Mouse (Mus musculus) embryonic facial prominence, embryonic 14.5 days (tissue): ENCODE data around the gene Ccdc177. TPM values are rescaled to one million over a fixed set of nuclear protein-coding genes. Genes with fewer than 3 reads are reported as not detected.
A peak's percentile ranks its signal among the peaks of the same experiment; 100 is the strongest.

Source experiments
- ATAC-seq: fragments of 200-750 bp; cut with Nextera tagmentation; 2 replicates; pipeline ENCODE4 v1.8.0; 2017; ENCODE audit warnings: low read depth, moderate number of reproducible peaks, moderate TSS enrichment
- DNase-seq: peaks from one replicate; pipeline ENCODE4 v3.0.0-alpha.2; 2015; ENCODE audit warnings: low spot score
- H3K27ac ChIP-seq: fragments of 300-500 bp; sonication (generic); replicated peaks from 2 replicates; pipeline ENCODE4 v1.5.1; 2014; ENCODE audit warnings: low read depth, mild to moderate bottlenecking, low read length, moderate library complexity
- H3K27me3 ChIP-seq: fragments of 300-500 bp; sonication (generic); replicated peaks from 2 replicates; pipeline ENCODE4 v1.6.1; 2014; ENCODE audit warnings: low read length; ENCODE audit not compliant: control insufficient read depth, insufficient read depth
- H3K36me3 ChIP-seq: fragments of 300-500 bp; sonication (generic); 2 replicates; pipeline ENCODE4 v1.6.1; 2014; ENCODE audit warnings: low read length, mixed read lengths; ENCODE audit not compliant: control insufficient read depth, insufficient read depth
- H3K4me1 ChIP-seq: fragments of 300-500 bp; sonication (generic); 2 replicates; pipeline ENCODE4 v1.6.1; 2014; ENCODE audit warnings: antibody characterized with exemption, low read length; ENCODE audit not compliant: control insufficient read depth, insufficient read depth
- H3K4me2 ChIP-seq: fragments of 300-500 bp; sonication (generic); 2 replicates; pipeline ENCODE4 v1.6.1; 2014; ENCODE audit warnings: low read depth, mild to moderate bottlenecking, low read length, moderate library complexity, mixed read lengths
- H3K4me3 ChIP-seq: fragments of 300-500 bp; sonication (generic); 2 replicates; pipeline ENCODE4 v1.5.1; 2014; ENCODE audit warnings: low read depth, mild to moderate bottlenecking, low read length
- H3K9ac ChIP-seq: fragments of 300-500 bp; sonication (generic); 2 replicates; pipeline ENCODE4 v1.6.1; 2014; ENCODE audit warnings: low read depth, mild to moderate bottlenecking, low read length, moderate library complexity, mixed read lengths
- H3K9me3 ChIP-seq: fragments of 300-500 bp; sonication (generic); 2 replicates; pipeline ENCODE4 v1.6.1; 2016; ENCODE audit warnings: low read length; ENCODE audit not compliant: control insufficient read depth
- WGBS: fragments of 180-500 bp; shearing (Covaris S2); extraction: QIAGEN DNeasy Blood & Tissue Kit; methylation state at CpG from one replicate; pipeline ENCODE4 v1.1.7; 2014; 5-methylcytosine and 5-hydroxymethylcytosine counted together
- polyA plus RNA-seq: library from polyadenylated mRNA; unstranded; fragments of >200 nt; fragmentation: Nextera tagmentation; extraction: Ambion mirVana; gene quantifications from 2 replicates; pipeline ENCODE4 v1.2.1, GENCODE M21; 2014

Ccdc177 gene
- 0.14 and 0.24 TPM in 2 replicates for polyA plus RNA-seq

GRCm38 (mm10) chr12:80760396-80760801 lies at the start of gene Ccdc177:
TSS of gene Ccdc177 (minus strand) at chr12:80760687.
- Histone ChIP-seq H3K27ac (no peak within 1 kb of the TSS; the same call in 1 of the 2 replicates), H3K4me2 (peak within 1 kb of the TSS; percentile 97), H3K9ac (peak within 1 kb of the TSS; percentile 66), H3K27me3 (peaks cover 53% of the 10 kb centered on the region), H3K9me3 (no peaks in the 10 kb centered on the region), H3K4me3 (peak within 1 kb of the TSS; percentile 60), H3K36me3 (no peaks in the 10 kb centered on the region), H3K4me1 (peaks cover 19% of the 10 kb centered on the region; the same call in 1 of the 2 replicates)
- under 1% methylated on average over 24 of the region's 24 CpGs for WGBS
- ATAC-seq = peak; percentile 38; the same call in 1 of the 2 replicates
- peak; percentile 86 for DNase-seq

- no peak overlapping the region for H3K27ac ChIP-seq
- whole genome bisulfite sequencing = 65% methylated on average over 2 of the region's 2 CpGs
- ATAC-seq (no peak), DNase-seq (no peak)
- peaks cover 10% of the 10 kb centered on the region for H3K4me1 ChIP-seq
- H3K9ac ChIP-seq = no peak overlapping the region
- no peaks in the 10 kb centered on the region for H3K27me3 ChIP-seq
- no peaks in the 10 kb centered on the region for H3K9me3 ChIP-seq
- no peaks in the 10 kb centered on the region for H3K36me3 ChIP-seq
- H3K4me3 ChIP-seq = no peak overlapping the region
- no peak overlapping the region for H3K4me2 ChIP-seq
These were observed 49.5 kb upstream of the Ccdc177 start for GRCm38 (mm10) chr12:80810005-80810404.

GRCm38 (mm10) chr12:80807451-80808085 lies 47.1 kb upstream of the Ccdc177 start:
- Histone ChIP-seq H3K4me2 (no peak overlapping the region), H3K9ac (no peak overlapping the region), H3K9me3 (no peaks in the 10 kb centered on the region), H3K27ac (no peak overlapping the region), H3K4me3 (no peak overlapping the region), H3K4me1 (peaks cover 10% of the 10 kb centered on the region), H3K27me3 (no peaks in the 10 kb centered on the region), H3K36me3 (no peaks in the 10 kb centered on the region)
- 39% methylated on average over 2 of the region's 2 CpGs for WGBS
- DNase-seq (no peak), ATAC-seq (0 out of 2 replicates have a peak, but pooled peaks have one; percentile 18)

GRCm38 (mm10) chr12:80804861-80805428 lies 44.5 kb upstream of the Ccdc177 start:
- H3K4me2 ChIP-seq = no peak overlapping the region
- 0 out of 2 replicates have a peak, but pooled peaks cover 3% of the 10 kb centered on the region for H3K4me1 ChIP-seq
- H3K9me3 ChIP-seq = no peaks in the 10 kb centered on the region
- no peak overlapping the region for H3K9ac ChIP-seq
- no peak for DNase-seq
- no peak for ATAC-seq
- no peak overlapping the region for H3K27ac ChIP-seq
- whole genome bisulfite sequencing = 93% methylated on average over 6 of the region's 6 CpGs
- no peaks in the 10 kb centered on the region for H3K27me3 ChIP-seq
- no peak overlapping the region for H3K4me3 ChIP-seq
- H3K36me3 ChIP-seq = no peaks in the 10 kb centered on the region

GRCm38 (mm10) chr12:80803924-80804323 lies 43.4 kb upstream of the Ccdc177 start:
- H3K27ac ChIP-seq = no peak overlapping the region
- H3K4me1 ChIP-seq = 0 out of 2 replicates have a peak, but pooled peaks cover 3% of the 10 kb centered on the region
- no peak for DNase-seq
- H3K4me2 ChIP-seq = no peak overlapping the region
- H3K9me3 ChIP-seq = no peaks in the 10 kb centered on the region
- no peaks in the 10 kb centered on the region for H3K36me3 ChIP-seq
- no peak overlapping the region for H3K4me3 ChIP-seq
- H3K27me3 ChIP-seq = no peaks in the 10 kb centered on the region
- no peak overlapping the region for H3K9ac ChIP-seq
- 54% methylated on average over 3 of the region's 3 CpGs for WGBS
- no peak for ATAC-seq

- Histone ChIP-seq H3K27ac (no peak overlapping the region), H3K4me3 (no peak overlapping the region), H3K27me3 (no peaks in the 10 kb centered on the region), H3K9ac (no peak overlapping the region), H3K4me1 (no peaks in the 10 kb centered on the region), H3K4me2 (no peak overlapping the region), H3K36me3 (no peaks in the 10 kb centered on the region), H3K9me3 (no peaks in the 10 kb centered on the region)
- ATAC-seq (no peak), DNase-seq (no peak)
- 92% methylated on average over 1 of the region's 1 CpGs for WGBS
These were observed 41.0 kb upstream of the Ccdc177 start for GRCm38 (mm10) chr12:80801443-80801842.

- WGBS = 100% methylated on average over 3 of the region's 3 CpGs
- Histone ChIP-seq H3K27me3 (no peaks in the 10 kb centered on the region), H3K36me3 (no peaks in the 10 kb centered on the region), H3K4me2 (no peak overlapping the region), H3K4me1 (no peaks in the 10 kb centered on the region), H3K9me3 (no peaks in the 10 kb centered on the region), H3K27ac (no peak overlapping the region), H3K4me3 (no peak overlapping the region), H3K9ac (no peak overlapping the region)
- no peak for ATAC-seq
- no peak for DNase-seq
These were observed 39.7 kb upstream of the Ccdc177 start for GRCm38 (mm10) chr12:80800156-80800555.

- Histone ChIP-seq H3K9me3 (no peaks in the 10 kb centered on the region), H3K36me3 (0 out of 2 replicates have a peak, but pooled peaks cover 4% of the 10 kb centered on the region), H3K27ac (no peak overlapping the region), H3K9ac (no peak overlapping the region), H3K4me3 (no peak overlapping the region), H3K4me2 (no peak overlapping the region), H3K4me1 (no peaks in the 10 kb centered on the region), H3K27me3 (no peaks in the 10 kb centered on the region)
- DNase-seq (no peak), ATAC-seq (no peak)
These were observed 37.8 kb upstream of the Ccdc177 start for GRCm38 (mm10) chr12:80798271-80798670.
